Mouse (Mus musculus) limb, embryonic 11.5 days (tissue): ENCODE measurements at regions not wholly inside any gene's neighbourhood (a gene's known extent, or its start where the extent isn't known, plus 50 kb on each side); places are given as distances from the start of the nearest gene placed in this dataset.

Source experiments
- ATAC-seq: fragments of 200-750 bp; cut with Nextera tagmentation; 2 replicates; pipeline ENCODE4 v1.8.0; 2017; ENCODE audit warnings: low read depth; ENCODE audit not compliant: insufficient number of reproducible peaks, low FRiP score, low TSS enrichment
- DNase-seq: peaks from one replicate; pipeline ENCODE4 v3.0.0-alpha.2; 2015; ENCODE audit warnings: low spot score
- H3K27ac ChIP-seq: fragments of 300-500 bp; sonication (generic); replicated peaks from 2 replicates; pipeline ENCODE4 v1.5.1; 2014; ENCODE audit warnings: low read depth, mild to moderate bottlenecking, low read length
- H3K27me3 ChIP-seq: fragments of 300-500 bp; sonication (generic); 2 replicates; pipeline ENCODE4 v1.6.1; 2014; ENCODE audit warnings: mild to moderate bottlenecking, low read length, mixed read lengths; ENCODE audit not compliant: control insufficient read depth, insufficient read depth
- H3K36me3 ChIP-seq: fragments of 300-500 bp; sonication (generic); 2 replicates; pipeline ENCODE4 v1.6.1; 2014; ENCODE audit warnings: mild to moderate bottlenecking, low read length, moderate library complexity, mixed read lengths; ENCODE audit not compliant: control insufficient read depth, insufficient read depth
- H3K4me1 ChIP-seq: fragments of 300-500 bp; sonication (generic); 2 replicates; pipeline ENCODE4 v1.6.1; 2014; ENCODE audit warnings: low read length, mixed read lengths; ENCODE audit not compliant: control insufficient read depth, insufficient read depth
- H3K4me2 ChIP-seq: fragments of 300-500 bp; sonication (generic); 2 replicates; pipeline ENCODE4 v1.6.1; 2014; ENCODE audit warnings: low read depth, mild to moderate bottlenecking, moderate library complexity; ENCODE audit not compliant: severe bottlenecking
- H3K4me3 ChIP-seq: fragments of 300-500 bp; sonication (generic); 2 replicates; pipeline ENCODE4 v1.5.1; 2014; ENCODE audit warnings: low read depth, low read length
- H3K9ac ChIP-seq: fragments of 300-500 bp; sonication (generic); 2 replicates; pipeline ENCODE4 v1.6.1; 2014; ENCODE audit warnings: mild to moderate bottlenecking, low read length
- H3K9me3 ChIP-seq: fragments of 300-500 bp; sonication (generic); 2 replicates; pipeline ENCODE4 v1.6.1; 2016; ENCODE audit warnings: low read length; ENCODE audit not compliant: control insufficient read depth
- WGBS: fragments of 180-500 bp; shearing (Covaris S2); extraction: QIAGEN DNeasy Blood & Tissue Kit; methylation state at CpG from one replicate; pipeline ENCODE4 v1.1.7; 2014; 5-methylcytosine and 5-hydroxymethylcytosine counted together

GRCm38 (mm10) chr12:59497434-59497833 is 277.9 kb upstream of the Fbxo33 start:
- no peaks in the 10 kb centered on the region for H3K27me3 ChIP-seq
- H3K27ac ChIP-seq: no peak overlapping the region
- ATAC-seq (no peak), DNase-seq (no peak)
- H3K9ac ChIP-seq: no peak overlapping the region
- H3K9me3 ChIP-seq: no peaks in the 10 kb centered on the region
- H3K36me3 ChIP-seq: no peaks in the 10 kb centered on the region
- 91% methylated on average over 1 of the region's 1 CpGs for WGBS
- no peak overlapping the region for H3K4me3 ChIP-seq
- H3K4me1 ChIP-seq: no peaks in the 10 kb centered on the region
- no peak overlapping the region for H3K4me2 ChIP-seq

GRCm38 (mm10) chr12:59488019-59488418 is 268.5 kb upstream of the Fbxo33 start:
- no peaks in the 10 kb centered on the region for H3K4me1 ChIP-seq
- no peak overlapping the region for H3K4me3 ChIP-seq
- no peak overlapping the region for H3K27ac ChIP-seq
- no peaks in the 10 kb centered on the region for H3K9me3 ChIP-seq
- H3K36me3 ChIP-seq: no peaks in the 10 kb centered on the region
- H3K4me2 ChIP-seq: no peak overlapping the region
- H3K27me3 ChIP-seq: no peaks in the 10 kb centered on the region
- H3K9ac ChIP-seq: no peak overlapping the region
- ATAC-seq (no peak), DNase-seq (no peak)
- WGBS: 53% methylated on average over 6 of the region's 6 CpGs

GRCm38 (mm10) chr12:59487507-59487906 is 268.0 kb upstream of the Fbxo33 start:
- H3K9me3 ChIP-seq: no peaks in the 10 kb centered on the region
- no peaks in the 10 kb centered on the region for H3K36me3 ChIP-seq
- no peak overlapping the region for H3K27ac ChIP-seq
- no peaks in the 10 kb centered on the region for H3K27me3 ChIP-seq
- H3K9ac ChIP-seq: no peak overlapping the region
- WGBS: 88% methylated on average over 1 of the region's 1 CpGs
- ATAC-seq (no peak), DNase-seq (no peak)
- H3K4me1 ChIP-seq: no peaks in the 10 kb centered on the region
- no peak overlapping the region for H3K4me2 ChIP-seq
- H3K4me3 ChIP-seq: no peak overlapping the region

- Histone ChIP-seq H3K27me3 (no peaks in the 10 kb centered on the region), H3K9me3 (no peaks in the 10 kb centered on the region), H3K9ac (no peak overlapping the region), H3K4me3 (no peak overlapping the region), H3K36me3 (no peaks in the 10 kb centered on the region), H3K4me1 (no peaks in the 10 kb centered on the region), H3K27ac (no peak overlapping the region), H3K4me2 (no peak overlapping the region)
- WGBS: 70% methylated on average over 10 of the region's 10 CpGs
- ATAC-seq (no peak), DNase-seq (no peak)
Measured at GRCm38 (mm10) chr12:59460997-59461961, 241.8 kb upstream of the Fbxo33 start.

- Histone ChIP-seq H3K36me3 (no peaks in the 10 kb centered on the region), H3K27ac (no peak overlapping the region), H3K4me2 (no peak overlapping the region), H3K9me3 (no peaks in the 10 kb centered on the region), H3K27me3 (no peaks in the 10 kb centered on the region), H3K4me1 (no peaks in the 10 kb centered on the region), H3K9ac (no peak overlapping the region), H3K4me3 (no peak overlapping the region)
- WGBS: 77% methylated on average over 5 of the region's 5 CpGs
- DNase-seq: no peak
- no peak for ATAC-seq
Measured at GRCm38 (mm10) chr12:59456175-59456851, 236.8 kb upstream of the Fbxo33 start.

- 93% methylated on average over 6 of the region's 6 CpGs for WGBS
- ATAC-seq (no peak), DNase-seq (no peak)
- no peak overlapping the region for H3K4me3 ChIP-seq
- no peaks in the 10 kb centered on the region for H3K27me3 ChIP-seq
- H3K4me1 ChIP-seq: no peaks in the 10 kb centered on the region
- no peaks in the 10 kb centered on the region for H3K9me3 ChIP-seq
- no peak overlapping the region for H3K27ac ChIP-seq
- H3K36me3 ChIP-seq: no peaks in the 10 kb centered on the region
- no peak overlapping the region for H3K9ac ChIP-seq
- H3K4me2 ChIP-seq: no peak overlapping the region
Measured at GRCm38 (mm10) chr12:59415051-59415450, 195.5 kb upstream of the Fbxo33 start.

GRCm38 (mm10) chr12:59411491-59411890 is 192.0 kb upstream of the Fbxo33 start:
- Histone ChIP-seq H3K27me3 (no peaks in the 10 kb centered on the region), H3K4me3 (no peak overlapping the region), H3K4me1 (no peaks in the 10 kb centered on the region), H3K9me3 (no peaks in the 10 kb centered on the region), H3K27ac (no peak overlapping the region), H3K36me3 (no peaks in the 10 kb centered on the region), H3K4me2 (no peak overlapping the region), H3K9ac (no peak overlapping the region)
- DNase-seq: no peak
- ATAC-seq: no peak
- 58% methylated on average over 1 of the region's 1 CpGs for WGBS

GRCm38 (mm10) chr12:59391103-59391502 is 171.6 kb upstream of the Fbxo33 start:
- DNase-seq (no peak), ATAC-seq (no peak)
- Histone ChIP-seq H3K9me3 (no peaks in the 10 kb centered on the region), H3K27me3 (no peaks in the 10 kb centered on the region), H3K4me3 (no peak overlapping the region), H3K4me2 (no peak overlapping the region), H3K36me3 (no peaks in the 10 kb centered on the region), H3K27ac (no peak overlapping the region), H3K4me1 (no peaks in the 10 kb centered on the region), H3K9ac (no peak overlapping the region)
- WGBS: 94% methylated on average over 3 of the region's 3 CpGs
